Mouse (Mus musculus): Measurements from ENCODE around the gene Cdh4.

The Cdh4 gene

DNA sequence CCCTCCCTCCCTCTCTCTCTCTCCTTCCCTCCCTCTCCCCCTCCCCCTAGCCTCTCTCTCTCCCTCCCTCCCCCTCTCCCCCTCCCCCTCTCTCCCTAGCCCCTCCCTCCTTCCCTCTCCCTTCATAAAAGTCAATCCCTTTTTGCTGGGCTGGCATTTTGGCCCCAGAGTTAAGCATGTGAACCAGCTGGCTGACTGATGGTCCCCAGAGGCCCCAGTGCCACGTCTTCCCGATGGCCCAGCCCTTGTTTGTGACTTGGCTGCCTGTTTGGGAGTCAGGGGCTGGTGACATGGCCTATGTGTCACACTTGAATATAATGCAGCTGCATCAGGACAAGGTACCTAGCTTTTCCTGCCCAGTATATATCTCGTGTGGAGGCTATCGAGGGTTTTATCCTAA is 96.3 kb downstream of the Cdh4 start:
- no peak for DNase-seq (ENCODE audit: low spot score in 2 of 2)

DNA sequence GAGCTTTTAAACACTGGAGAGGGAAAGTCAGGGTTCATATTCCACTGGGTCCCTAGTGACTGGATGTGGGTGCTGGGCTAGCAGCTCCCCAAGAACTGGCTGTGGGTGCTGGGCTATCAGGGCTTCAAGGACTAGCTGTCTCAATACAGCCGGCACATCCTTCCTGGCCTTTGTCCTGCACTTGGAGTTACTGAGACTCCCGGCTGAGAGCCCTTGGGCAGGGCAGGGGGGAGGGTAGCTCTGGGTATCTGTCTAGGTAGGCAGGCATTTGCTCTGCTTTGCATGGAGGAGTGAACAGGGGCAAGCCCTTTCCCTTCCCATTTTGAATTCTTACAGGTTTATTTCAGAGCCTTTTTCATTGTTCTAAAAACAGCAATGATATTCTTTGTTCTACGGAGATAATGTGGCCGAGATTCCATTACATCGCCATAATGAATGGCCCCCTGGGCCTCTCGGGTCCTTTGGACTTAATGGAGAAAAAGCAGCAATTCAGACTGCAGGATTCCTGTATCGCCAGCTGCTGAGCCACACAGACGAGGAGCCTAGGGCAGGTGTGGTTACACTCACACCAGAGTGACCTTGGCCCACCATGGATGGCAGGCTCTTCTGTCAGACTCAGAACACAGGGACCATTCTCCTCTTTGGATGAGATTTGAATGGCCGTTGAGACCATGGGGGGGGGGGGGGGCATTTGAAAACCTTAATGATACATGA is 97.5 kb downstream of the Cdh4 start:
- DNase-seq (ENCODE audit: low spot score in 2 of 2), result no peak

DNA sequence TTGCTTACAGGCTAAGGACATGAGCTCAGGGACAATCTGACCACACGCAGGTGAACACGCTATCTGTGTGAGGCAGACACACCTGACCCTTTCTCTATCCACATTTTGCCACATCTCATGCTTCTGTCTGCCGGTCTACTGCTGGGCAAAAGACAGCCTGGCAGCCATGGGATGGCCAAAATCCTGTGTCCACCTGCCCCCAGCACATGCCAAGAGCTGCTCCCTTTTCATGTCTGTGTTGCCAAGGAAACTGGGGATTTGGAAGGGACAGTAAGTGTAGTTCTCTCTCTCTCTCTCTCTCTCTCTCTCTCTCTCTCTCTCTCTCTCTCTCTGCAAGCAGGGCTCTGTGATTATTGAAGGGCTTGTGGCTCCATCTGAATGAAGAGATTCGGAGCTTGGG is 98.9 kb downstream of the Cdh4 start:
- no peak for DNase-seq (ENCODE audit: low spot score in 2 of 2)

GRCm38 (mm10) chr2:179547627-179548026 is 105.4 kb downstream of the Cdh4 start:
- no peak for DNase-seq (ENCODE audit: low spot score in 2 of 2)

DNA sequence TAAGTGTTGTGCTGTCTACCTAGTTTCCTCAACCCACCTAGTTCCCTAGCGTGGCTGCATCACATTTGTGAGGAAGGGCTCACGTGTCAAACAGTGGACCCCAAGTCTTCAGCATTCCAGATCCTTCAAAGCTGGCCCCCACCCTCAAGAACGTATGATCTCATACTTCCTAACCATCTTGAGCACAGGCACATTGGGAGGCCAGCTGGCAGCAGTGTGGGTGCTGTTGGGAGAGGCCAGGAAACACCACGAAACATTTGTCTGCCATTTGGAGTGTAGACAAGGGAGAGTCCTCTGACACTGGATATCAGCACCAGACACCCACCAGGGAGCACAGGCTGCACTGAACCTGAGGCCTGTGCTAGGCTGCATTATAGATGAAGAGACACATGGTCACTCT is 113.7 kb downstream of the Cdh4 start:
- no peak for DNase-seq (ENCODE audit: low spot score in 2 of 2)

DNA sequence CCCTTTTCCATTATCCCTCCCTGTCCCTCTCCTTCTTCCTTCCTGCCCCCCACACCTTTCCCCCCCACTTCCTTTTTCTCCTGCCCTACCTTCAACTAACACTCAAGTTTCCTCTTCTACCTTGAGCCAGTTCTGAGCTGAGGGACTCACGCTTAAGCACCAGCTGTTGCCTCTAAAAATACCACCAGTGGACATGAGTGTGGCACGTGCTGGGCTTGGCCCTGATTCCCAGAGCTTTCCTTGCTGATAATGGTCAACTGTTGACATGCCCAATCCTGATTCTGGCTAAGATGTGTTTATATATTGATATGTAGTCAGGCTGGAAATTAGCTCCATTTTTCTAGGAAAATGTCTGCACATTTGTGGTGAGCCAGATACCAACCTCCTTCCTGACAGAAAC is 120.1 kb downstream of the Cdh4 start:
- DNase-seq (ENCODE audit: low spot score in 2 of 2), result no peak

DNA sequence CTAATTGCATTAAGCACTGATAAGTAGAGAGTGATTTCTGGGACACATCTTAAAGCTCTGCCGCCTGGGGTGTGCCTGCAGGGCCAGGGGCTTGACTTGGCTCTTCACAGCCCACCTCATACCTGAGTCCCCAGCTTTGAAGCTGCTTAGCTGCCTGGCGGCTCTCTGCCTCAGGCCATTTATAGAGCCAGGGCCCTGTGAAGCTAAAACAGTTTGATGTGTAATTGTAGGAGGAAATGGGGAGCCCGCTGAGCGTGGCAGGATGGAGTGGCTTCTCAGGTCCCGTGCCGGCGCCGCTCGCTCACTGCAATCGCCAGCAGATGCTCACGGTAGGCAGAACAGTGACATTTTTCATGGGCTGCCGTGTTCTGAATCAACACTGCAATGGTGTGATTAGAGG is 123.4 kb downstream of the Cdh4 start:
- DNase-seq (ENCODE audit: low spot score in 2 of 2), result no peak

- DNase-seq (ENCODE audit: low spot score in 2 of 2), result no peak
Observed at GRCm38 (mm10) chr2:179567886-179568285, 125.7 kb downstream of the Cdh4 start.

GRCm38 (mm10) chr2:179569171-179569570 is 126.9 kb downstream of the Cdh4 start:
- DNase-seq (ENCODE audit: low spot score in 2 of 2), result no peak

- no peak for DNase-seq (ENCODE audit: low spot score in 2 of 2)
Observed at GRCm38 (mm10) chr2:179571175-179571769, 129.0 kb downstream of the Cdh4 start.

- DNase-seq (ENCODE audit: low spot score in 2 of 2), result no peak
Observed at GRCm38 (mm10) chr2:179573331-179573730, 131.1 kb downstream of the Cdh4 start.

GRCm38 (mm10) chr2:179573786-179574185 is 131.6 kb downstream of the Cdh4 start:
- no peak for DNase-seq (ENCODE audit: low spot score in 2 of 2)

- no peak for DNase-seq (ENCODE audit: low spot score in 2 of 2)
Observed at GRCm38 (mm10) chr2:179575585-179575984, 133.4 kb downstream of the Cdh4 start.

DNA sequence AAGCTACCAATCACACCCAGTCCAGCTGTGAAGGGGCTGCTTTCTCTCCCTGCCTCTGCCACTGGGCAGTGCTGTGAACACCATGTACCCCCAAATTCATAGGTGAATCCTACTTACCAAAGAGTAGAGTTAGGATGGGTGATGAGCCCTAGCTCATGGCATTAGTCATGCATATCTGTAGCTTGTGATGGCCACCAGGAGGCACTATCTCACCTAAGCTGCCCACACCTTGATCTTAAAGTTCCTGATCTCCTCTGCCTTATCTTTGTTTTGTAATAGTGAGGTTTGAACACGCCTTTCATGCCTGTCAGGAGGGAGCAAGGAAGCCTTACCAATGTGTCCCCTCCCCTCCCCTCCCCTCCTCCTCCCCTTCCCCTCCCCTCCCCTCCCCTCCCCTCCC is 134.0 kb downstream of the Cdh4 start:
- no peak for DNase-seq (ENCODE audit: low spot score in 2 of 2)

GRCm38 (mm10) chr2:179578329-179578728 is 136.1 kb downstream of the Cdh4 start:
- no peak for DNase-seq (ENCODE audit: low spot score in 2 of 2)

GRCm38 (mm10) chr2:179578842-179579241 is 136.6 kb downstream of the Cdh4 start:
- no peak for DNase-seq (ENCODE audit: low spot score in 2 of 2)

DNA sequence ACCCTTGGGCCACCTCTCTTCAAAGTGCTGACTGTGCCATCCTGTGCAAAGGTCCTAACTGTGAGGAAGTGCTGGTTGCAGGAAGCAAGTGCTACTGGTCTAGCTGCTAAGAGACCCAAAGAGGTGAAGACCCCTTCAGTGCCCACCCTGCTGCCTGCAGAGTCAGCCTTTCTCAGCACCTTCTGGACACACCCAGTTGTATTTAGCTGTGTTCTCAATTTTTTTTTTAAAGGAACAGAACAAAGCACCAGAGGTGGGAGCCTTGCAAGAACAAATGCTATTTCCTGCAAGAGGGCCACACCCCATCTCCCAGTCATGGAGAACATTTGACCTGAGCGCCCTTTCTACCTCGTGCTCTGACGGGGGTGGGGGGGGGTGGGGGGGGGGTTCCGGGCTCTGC is 138.2 kb downstream of the Cdh4 start:
- DNase-seq (ENCODE audit: low spot score in 2 of 2), result no peak

- DNase-seq (ENCODE audit: low spot score in 2 of 2), result no peak
Observed at GRCm38 (mm10) chr2:179581058-179581457, 138.8 kb downstream of the Cdh4 start.

DNA sequence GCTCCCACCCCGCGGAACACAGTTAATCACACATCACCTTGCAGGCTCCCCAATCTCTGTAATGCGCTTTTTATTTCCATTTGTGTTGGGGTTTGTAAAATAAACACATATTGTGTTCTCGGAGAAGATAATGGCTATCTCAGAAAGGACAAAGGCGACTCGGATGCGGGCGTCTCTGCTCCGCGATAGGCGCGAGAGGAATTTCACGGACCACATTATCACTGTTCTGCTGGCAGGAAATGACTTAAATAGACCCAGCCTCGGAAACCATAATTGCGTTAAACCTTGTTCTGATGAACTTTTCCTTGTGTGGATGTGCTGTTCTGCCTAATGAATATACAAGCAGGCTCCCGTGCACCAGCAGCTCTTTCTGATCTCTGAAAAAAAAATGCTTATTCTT is 140.7 kb downstream of the Cdh4 start:
- DNase-seq (ENCODE audit: low spot score in 2 of 2), result no peak

GRCm38 (mm10) chr2:179584672-179585071 is 142.4 kb downstream of the Cdh4 start:
- no peak for DNase-seq (ENCODE audit: low spot score in 2 of 2)

GRCm38 (mm10) chr2:179586436-179586835 is 144.2 kb downstream of the Cdh4 start:
- peak in 1 of 2 experiments; percentile 61 for DNase-seq (ENCODE audit: low spot score in 2 of 2)

DNA sequence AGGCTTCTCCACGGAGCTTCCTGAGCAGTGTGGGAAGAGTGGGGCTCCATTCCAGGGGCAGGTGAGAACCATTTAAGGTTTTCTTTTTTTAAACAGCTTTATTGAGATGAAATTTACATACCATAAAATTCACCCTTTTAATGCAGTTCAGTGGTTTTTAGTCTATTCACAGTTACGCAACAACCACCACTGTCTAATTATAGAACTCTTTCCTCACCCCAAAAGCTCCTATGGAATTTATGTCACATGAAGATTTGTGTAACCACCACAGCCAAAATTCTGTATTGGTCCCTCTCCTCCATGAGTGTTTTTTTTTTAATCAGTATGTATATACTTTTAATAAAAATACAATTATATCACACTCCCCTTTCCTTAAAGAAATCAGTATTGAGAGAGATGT is 144.8 kb downstream of the Cdh4 start:
- no peak for DNase-seq (ENCODE audit: low spot score in 2 of 2)

- DNase-seq (ENCODE audit: low spot score in 2 of 2), result no peak
Observed at GRCm38 (mm10) chr2:179591661-179592060, 149.4 kb downstream of the Cdh4 start.

- DNase-seq (ENCODE audit: low spot score in 2 of 2), result no peak
Observed at GRCm38 (mm10) chr2:179595013-179595412, 152.8 kb downstream of the Cdh4 start.
